Mouse (Mus musculus) right cerebral cortex, postnatal 10 days (tissue): ENCODE results near the gene Mief2.

Experiments
- DNase-seq, 2 experiments: peaks; one replicate each; pipeline ENCODE4 v3.0.0; 2021; ENCODE audit warnings: low spot score in 2 of 2

Mief2 gene

GRCm38 (mm10) chr11:60728260-60728761, at the start of gene Mief2:
Gene Mief2 (plus strand): TSS chr11:60728398.
- peak; percentile 98 for DNase-seq

GRCm38 (mm10) chr11:60696165-60696564, 32.0 kb upstream of the Mief2 start:
- DNase-seq = no peak

DNA sequence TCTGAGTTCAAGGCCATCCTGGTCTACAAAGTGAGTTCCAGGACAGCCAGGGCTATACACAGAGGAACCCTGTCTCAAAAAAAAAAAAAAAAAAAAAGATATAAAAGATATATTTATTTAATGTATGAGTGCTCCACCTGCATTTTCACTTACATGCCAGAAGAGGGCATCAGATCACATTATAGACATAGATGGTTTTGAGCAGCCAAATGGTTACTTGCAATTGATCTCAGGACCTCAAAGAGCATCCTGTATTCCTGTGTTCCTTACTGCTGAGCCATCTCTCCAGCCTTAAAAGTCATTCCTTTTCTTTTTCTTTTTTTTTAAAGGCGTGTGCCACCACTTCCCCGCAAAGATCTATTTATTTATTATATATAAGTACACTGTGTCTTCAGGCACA, 30.6 kb upstream of the Mief2 start:
- DNase-seq = no peak

DNA sequence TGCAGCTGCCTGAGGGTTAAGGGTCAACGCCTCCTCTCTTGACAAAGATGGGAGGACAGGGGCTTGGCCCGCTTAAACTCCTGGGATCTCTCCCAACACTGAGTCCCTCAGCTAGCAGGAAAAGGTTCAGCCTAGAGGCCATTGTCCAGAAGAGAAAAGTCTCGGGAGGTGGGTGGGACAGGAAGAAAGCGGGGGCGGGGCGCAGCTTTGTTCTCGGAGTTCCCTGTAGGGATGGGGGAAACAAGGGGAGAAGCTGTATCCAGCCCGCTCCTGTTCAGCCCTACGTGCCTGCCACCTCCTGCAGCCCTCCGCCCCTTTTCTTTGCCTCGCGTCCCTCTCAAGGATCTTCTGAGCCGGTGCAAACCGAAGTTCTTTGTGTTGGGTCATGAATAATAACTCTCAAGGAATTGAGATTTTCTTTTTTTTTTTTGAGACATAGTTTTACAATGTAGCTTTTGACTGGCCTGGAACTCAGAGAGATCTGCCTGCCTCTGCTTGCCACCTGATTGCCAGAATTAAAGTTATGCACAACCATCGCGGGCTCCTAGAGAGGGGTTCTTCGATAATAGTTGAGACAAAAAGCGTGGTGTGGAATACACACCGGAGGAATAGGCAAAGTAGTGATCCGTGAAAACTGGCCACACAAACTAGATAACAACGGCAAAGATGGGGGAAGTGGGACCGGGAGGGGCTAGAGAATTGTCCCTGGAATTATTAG, 29.2 kb upstream of the Mief2 start:
- peak; percentile 63 to 65 for DNase-seq

DNA sequence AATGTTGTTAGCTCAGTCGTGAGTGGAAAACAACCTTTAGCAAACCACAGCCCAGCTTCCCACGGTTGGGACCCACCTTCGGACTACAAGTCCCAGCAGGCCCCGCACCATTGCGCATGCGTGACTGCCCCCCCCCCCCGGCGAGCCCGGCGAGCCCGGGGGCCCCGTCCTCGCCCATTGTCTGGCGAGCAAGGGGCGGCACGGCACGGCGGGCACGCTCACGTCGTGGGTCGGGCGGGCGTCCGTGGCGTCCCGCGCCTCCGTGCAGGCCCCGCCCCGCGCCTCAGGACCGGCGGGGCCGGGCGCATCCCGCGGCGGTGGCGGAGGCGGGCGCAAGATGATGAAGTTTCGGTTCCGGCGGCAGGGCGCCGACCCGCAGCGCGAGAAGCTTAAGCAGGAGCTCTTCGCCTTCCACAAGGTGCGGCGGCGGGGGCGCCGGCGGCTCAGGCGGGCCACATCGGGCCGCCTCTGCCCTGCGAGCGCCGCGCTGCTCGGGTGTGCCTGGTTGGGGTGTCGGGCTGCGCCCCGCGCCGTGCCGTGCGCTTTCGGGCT, 28.6 kb upstream of the Mief2 start, which contains the start of gene Llgl1:
TSS of gene Llgl1 (plus strand) at position 200 of the 552 bp plus-strand sequence.
- peak; percentile 91 for DNase-seq

DNA sequence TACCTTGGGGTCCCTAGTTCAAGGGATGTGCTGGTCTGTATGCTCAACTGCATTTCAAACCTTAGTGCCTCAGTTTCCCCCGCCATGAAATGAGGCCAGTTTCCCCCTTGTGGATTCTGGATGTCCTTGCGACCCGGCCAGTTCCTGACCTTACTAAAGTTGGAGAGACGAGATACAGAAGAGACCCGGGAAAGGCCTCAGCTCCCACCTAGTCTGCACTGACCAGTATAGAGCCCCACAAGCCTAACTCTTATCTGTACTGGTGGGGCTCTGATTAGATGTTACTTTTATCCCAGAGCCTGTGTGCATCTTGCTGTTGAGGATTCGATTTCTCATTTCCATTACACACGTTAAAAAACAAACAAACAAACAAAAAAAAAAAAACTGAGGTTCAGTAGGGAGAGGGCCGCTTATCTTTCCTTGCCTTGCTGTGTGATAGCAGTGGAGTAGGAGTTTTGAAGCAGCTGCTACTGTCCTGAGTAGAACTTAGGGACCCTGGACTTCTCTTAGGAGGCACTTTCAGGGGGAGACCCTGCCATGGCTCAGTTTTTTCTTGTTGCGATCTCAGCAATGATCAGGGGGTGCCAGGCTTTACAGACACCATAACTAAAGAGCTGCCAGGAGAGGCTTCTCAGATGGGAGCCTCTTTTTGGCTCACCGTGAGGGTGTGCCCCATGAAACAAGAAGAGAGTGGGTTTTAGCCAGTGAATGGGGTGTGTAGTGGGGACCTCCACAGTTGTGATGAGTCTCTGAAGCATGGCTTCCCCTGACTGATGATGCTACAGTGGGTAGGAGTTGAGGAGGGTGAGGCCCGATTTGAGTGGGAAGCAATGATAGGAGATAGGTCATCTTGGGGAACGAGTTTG, 27.6 kb upstream of the Mief2 start:
- peak in 1 of 2 experiments; percentile 38 for DNase-seq

GRCm38 (mm10) chr11:60701611-60702010, 26.6 kb upstream of the Mief2 start:
- DNase-seq = peak; percentile 24 to 34

- DNase-seq = peak; percentile 68 to 75
Observed at GRCm38 (mm10) chr11:60703131-60703530, 25.1 kb upstream of the Mief2 start.

- peak; percentile 21 to 26 for DNase-seq
Observed at GRCm38 (mm10) chr11:60704023-60704880, 23.9 kb upstream of the Mief2 start.

GRCm38 (mm10) chr11:60705255-60705654, 22.9 kb upstream of the Mief2 start:
- DNase-seq = peak; percentile 18 to 26

DNA sequence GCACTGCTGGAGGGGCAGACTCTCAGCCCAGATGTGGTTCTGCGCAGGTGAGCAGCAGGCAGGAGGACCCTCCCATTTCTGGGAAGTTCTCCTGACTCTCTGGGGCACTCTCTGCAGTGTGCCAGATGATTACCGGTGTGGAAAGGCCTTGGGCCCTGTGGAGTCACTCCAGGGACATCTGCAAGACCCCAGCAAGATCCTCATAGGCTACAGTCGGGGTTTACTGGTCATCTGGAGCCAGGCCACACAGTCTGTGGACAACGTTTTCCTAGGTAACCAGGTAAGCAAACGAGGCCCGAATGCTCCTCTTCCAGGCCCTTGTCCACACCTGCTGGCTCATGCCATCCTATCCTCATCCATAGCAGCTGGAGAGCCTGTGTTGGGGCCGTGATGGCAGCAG, 22.1 kb upstream of the Mief2 start:
- peak; percentile 15 to 28 for DNase-seq

- DNase-seq = peak; percentile 19 to 24
Observed at GRCm38 (mm10) chr11:60706696-60707480, 21.3 kb upstream of the Mief2 start.

DNA sequence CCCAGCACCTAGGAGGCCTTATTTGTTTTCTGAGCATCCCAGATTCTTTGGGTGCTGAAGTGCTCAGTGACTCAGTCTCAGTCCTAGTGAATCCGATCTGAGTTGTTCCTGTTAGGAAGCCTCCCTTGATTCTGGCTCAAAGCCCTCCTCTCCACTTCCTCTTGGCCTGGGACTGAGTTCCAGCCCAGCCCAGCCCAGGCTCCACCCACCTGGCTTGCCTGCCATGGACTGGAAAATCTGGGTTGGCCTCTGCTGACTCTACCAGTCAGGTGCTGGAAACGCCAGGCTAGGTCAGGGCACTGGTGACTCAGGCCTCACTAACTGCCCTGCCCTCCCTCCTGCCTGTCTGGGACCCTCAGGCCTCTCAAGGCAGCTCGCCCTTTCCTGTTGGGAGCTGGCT, 20.5 kb upstream of the Mief2 start:
- peak; percentile 42 to 49 for DNase-seq

- peak; percentile 15 to 24 for DNase-seq
Observed at GRCm38 (mm10) chr11:60708631-60709030, 19.6 kb upstream of the Mief2 start.

GRCm38 (mm10) chr11:60709481-60710465, 18.4 kb upstream of the Mief2 start:
- peak in 1 of 2 experiments; percentile 26 for DNase-seq

- no peak for DNase-seq
Observed at GRCm38 (mm10) chr11:60711218-60711617, 17.0 kb upstream of the Mief2 start.

- DNase-seq = peak in 1 of 2 experiments; percentile 24
Observed at GRCm38 (mm10) chr11:60712040-60712439, 16.2 kb upstream of the Mief2 start.

- peak in 1 of 2 experiments; percentile 19 for DNase-seq
Observed at GRCm38 (mm10) chr11:60712639-60713255, 15.5 kb upstream of the Mief2 start.

DNA sequence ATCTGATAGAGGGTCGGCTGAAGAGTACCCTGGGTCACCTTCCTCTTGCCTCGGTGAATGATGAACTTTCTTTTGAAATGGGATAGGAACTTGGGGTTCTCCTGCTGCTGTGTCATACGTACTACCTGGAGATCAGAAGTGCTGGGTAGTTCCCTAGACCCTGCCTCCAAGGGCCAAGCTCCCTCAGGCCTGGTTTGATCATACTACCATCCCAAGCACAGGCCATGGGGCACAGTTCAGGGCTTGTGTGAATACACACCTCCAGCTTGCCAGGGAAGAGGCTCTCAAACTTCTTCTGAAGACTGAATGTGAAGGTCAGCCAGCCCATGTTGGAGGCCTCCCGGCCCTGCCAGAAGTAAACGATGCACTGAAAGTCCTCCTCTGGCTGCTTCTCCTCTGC, 12.4 kb upstream of the Mief2 start:
- DNase-seq = no peak
